Mouse (Mus musculus): ENCODE data around the gene Lrp1.

Lrp1 gene

DNA sequence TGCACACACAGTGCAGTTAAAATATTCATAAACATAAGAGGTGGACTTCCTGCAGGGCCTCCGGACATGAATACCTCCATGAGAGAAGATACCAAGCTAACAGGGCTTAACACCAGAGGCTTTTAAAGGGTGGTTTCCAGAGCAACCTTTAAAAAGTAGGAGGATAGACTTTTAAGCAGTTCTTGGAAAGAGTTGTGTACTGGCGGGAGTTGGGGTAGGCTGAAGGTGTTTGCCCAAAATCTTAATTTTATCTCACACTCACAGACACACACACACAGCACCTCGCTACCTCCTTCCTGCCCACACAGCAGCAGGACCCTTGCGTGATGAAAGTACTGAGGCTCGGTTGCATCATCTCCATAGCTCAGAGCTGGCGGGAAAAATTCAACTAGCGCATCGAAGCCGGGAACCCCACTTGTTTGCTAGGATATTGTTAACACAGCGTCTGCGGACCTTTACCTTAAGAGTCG, 99.3 kb downstream of the Lrp1 start:
- DNase-seq (ENCODE audit: low read depth, low spot score) = no peak

DNA sequence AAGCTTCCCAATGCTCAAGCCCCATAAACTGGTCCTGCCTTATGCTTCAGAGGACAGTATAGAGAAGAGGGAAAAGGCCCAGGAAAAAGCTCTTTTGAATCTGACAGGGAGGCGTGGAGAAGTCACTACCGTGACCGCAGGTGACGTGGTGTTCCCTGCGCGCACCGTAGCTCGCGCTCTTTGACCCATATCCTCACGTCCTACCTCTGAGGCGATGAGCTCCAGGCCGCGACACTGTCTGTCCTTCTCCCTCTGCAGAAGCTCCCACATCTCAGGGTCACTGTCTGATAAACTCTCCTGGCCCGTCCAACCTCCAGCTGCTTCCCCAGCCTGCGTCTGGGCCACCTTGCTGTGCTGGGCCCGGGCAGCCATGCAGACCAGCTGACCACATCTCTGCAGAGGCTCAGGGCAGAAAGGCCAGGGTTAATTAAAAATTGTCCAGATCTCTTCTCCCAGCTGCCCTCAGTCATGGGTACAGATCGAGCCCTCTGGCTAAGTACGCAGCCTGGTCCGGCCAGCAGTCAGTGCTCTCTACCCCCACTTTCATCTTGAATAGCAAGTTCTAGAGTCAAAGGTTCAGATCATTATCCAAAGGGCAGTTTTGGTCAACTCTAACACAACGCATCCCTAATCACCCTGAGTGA, 100.1 kb downstream of the Lrp1 start:
- DNase-seq (ENCODE audit: low read depth, low spot score) = no peak

DNA sequence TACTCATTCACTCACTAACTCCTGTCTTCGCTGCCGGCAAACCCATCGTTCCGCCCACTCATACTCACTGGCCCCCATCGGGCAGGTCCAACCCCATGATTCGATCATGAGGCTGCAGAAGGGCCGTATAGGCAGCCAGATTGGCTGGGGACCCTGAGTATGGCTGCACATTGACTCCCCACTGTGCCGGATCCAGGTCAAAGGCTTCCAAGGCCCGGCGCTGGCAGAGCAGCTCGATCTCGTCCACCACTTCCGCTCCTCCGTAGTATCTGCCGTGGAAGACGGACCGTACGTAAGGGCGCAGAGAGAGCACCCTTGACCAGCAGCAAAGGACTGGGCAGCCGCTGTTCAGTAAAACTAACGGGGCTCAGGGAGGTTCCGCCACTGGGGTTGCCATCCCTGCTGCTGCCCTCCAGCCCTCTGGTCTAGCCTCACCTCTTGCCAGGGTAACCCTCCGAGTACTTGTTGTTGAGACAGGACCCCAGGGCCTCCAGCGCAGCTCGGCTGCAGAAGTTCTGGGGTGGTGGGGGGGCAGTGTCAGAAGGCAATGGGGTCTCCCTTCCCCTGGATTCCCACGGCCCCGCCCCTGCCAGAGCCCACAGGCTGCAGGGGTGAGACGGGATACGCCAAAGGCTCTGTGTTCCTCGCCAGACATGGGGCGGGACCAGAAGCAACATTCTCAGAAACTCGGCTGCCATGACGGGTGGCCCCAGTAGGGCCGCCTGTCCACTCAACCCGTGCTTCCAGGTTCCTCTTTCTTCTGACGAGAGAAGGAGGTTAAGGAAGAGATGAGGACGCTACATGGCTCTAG, 100.8 kb downstream of the Lrp1 start:
- DNase-seq (ENCODE audit: low read depth, low spot score) = no peak

DNA sequence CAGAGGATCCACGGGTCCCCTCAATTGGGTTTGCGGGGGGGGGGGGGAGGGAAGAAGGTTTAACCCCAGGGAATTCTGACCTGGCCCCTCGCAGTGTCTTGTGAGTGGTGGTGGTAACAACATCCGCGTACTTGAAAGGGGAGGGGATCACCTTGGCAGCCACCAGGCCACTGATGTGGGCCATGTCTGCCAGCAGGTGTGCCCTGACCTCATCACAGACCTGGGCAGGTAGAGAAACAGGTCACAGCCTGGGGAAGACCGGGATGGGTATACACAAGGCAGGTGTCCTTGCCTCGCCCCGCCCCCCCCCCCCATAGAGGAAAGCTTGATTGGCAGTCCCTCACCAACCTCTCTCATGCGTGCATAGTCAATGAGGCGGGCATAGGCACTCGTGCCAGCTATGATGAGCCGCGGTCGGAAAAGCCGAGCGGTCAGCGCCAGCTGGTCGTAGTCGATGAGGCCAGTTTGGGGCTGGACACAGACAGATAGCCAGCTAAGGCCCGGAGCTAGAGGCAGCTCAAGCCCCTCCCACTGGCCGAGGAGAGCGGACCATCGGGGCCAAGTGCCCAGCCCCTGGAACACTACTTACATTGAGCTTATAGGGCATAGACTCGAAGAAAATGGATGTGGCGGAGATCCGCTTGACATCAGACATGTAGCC, 101.8 kb downstream of the Lrp1 start:
- DNase-seq (ENCODE audit: low read depth, low spot score) = no peak

DNA sequence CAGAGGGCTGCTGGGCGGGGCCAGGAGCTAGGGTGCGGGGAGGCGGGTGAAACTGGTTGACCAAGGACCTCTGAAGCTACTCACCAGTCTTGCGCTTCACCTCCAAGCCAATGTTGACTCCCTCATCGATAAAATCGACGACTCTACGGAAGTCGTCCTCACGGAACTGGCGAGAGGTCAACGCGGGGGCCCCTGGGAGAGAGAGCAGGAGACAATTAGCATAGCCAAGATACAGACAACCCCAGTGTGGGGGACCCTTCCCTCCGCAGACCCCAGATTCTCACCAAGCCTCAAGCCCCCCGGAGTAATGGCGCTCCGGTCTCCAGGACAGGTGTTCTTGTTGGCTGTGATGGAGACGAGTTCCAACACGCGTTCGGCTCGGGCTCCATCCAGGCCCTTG, 103.0 kb downstream of the Lrp1 start:
- DNase-seq (ENCODE audit: low read depth, low spot score) = no peak

DNA sequence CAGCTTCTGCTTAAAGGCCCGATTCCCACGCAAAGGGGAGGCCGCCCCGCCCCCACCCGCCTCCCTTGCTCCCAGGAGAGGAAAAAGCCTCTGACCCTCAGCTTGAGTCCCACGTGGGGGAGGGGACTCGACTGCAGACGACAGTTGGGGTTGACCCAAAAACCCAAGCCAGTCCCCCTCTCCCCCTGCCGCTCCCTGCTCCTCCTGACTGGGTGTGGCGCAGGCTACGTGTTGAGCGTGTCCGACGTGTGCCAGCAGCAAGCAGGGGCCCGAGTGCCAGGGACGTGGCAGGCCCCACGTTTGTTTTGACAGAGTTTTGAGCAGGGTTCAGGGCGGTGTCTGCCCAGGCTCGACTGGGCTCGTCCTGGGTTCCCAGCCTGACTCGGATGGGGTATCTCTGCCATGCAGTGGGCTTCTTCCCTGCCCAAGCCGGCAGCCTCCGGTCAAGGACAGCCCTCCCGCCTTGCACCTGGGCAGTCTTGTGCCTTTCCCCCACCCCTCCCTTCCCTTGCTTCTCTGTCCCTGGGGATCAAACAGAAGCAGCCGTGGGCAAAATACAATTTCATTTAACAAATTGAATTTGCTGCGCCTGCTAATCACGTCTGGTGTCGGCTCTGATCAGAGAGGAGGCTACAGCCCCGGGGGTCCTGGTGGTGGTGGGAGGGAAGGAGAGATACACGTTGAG, 104.2 kb downstream of the Lrp1 start:
- no peak for DNase-seq (ENCODE audit: low read depth, low spot score)

DNA sequence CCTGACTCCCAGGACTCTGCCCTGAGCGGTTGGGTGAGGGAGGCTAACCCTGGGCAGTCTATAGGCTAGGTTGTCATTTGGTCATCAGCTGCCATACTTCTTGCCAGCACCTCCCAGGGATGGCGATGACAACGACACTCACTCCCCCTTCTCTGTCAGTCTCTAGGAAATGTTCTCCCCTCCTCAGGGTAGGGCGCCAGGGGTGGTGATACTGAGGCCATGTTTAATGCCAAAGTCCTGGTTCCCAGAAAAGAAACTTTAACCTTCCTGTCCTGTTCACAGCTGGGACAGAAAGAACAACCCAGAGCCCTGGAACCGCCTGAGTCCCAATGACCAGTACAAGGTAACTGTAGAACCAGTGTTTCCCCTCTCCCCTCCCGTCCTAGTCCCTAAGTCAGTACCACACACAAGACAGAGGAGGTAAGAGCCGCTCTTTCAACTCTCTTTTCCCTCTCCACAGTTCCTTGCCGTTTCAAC, 104.9 kb downstream of the Lrp1 start:
- no peak for DNase-seq (ENCODE audit: low read depth, low spot score)

DNA sequence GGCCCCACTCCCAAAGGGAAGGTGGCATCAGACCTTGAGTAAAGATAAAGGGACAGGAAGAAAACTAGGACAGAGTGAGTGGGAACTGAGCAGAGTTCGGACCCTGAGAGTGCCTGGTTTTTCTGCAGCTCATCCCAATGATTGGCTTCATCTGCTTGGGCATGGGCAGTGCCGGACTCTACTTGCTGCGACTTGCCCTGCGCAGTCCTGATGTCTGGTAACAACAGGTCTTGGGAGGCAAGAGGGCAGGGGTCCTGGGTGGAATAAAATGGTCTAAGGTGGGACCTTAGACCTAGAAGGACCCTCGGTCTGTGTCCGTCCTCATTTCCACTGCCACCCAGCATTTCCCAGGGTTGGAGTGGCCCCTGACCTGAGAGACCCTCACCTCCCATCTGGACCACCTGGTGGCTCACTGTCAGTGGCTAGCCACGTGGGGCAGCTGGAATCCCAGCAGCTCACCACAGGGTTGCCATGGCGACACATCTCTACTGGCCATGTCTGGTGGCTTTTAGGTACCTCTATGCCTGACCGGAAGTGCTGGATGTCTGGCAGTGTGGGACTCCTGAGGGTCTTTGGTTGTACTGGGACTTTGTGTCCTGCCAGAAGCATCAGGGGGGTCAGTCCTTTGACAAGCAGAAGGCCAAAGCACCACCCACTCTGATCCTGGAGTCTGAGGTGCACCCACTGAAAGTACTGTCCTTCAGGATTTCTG, 105.5 kb downstream of the Lrp1 start:
- no peak for DNase-seq (ENCODE audit: low read depth, low spot score)

DNA sequence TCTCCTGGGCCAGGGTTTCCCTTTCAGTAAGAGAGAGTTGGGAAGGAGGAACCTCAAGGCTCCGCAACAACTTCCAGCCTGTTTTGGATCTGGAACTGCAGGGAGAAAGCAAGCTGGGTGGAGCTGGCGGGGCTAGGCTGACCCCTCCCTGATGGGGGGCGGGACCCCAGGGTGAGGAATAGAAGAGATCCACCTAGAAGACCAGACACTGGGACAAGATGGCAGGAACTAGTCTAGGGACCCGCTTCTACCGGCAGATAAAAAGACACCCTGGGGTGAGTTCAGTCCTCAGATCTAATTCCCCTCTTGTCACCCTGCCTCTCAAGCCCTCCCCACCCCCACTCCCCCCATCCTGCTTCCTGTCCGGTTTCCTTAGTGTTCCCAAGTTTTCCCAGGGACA, 106.2 kb downstream of the Lrp1 start, which contains the start of gene Ndufa4l2:
Gene Ndufa4l2, plus strand, starts transcription at position 204 of the 400 bp plus-strand sequence.
- DNase-seq (ENCODE audit: low read depth, low spot score) = no peak

DNA sequence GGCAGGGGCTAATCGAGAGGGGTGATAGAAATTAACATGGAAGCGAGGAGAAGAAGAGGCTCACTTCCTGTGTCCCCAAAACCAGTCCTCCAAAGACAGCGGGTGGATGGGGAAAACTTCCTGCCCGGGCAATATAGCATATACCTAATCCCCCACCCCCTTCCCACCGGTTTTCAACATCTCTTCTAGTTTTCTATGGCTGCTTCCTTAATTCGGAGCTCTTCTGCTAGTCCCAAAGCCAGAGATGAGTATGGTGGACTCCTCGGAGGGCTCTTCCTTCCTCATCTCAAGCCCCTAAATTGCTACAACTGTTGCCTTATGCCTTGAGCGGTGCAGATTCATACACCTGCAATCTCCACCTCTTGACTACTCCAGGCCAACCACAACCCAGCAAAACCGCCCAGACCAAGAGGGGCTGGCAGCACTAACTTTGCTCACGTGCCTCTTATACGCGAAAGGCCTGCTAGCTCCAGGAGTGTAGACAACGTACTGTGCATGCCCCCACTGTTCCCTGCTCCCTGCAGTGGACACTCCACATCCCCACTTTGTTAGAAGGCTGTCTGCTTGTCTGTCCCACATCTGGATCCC, 106.7 kb downstream of the Lrp1 start:
- DNase-seq (ENCODE audit: low read depth, low spot score) = no peak

DNA sequence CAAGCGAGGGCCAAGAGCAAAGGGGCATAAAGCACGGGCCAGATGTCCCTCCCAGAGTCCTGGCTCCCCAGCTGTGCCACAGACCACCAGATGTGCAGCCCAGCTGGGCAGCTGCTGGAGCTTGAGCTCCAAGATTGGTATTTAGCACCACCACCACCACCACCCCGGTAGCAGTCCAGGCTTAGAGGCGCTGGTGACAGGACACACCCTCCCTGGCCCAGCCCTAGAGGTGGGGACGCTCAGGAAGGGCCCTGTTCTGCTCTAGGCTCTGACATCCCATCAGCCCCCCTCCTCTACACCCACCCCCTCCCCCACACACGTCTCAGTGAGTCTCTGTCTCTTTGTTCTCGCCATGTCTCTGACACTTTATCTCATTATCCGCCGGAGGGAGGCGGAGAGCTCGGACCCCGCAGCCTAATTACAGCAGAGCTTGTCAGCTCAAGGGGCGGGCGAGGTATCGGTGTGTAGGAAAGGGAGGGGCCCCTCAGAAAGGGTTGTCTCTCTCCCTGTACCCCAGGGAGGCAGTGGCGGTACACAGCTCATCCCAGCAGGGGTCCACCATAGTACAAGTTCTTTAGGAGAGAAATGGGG, 107.4 kb downstream of the Lrp1 start:
- peak; percentile 53 for DNase-seq (ENCODE audit: low read depth, low spot score)

DNA sequence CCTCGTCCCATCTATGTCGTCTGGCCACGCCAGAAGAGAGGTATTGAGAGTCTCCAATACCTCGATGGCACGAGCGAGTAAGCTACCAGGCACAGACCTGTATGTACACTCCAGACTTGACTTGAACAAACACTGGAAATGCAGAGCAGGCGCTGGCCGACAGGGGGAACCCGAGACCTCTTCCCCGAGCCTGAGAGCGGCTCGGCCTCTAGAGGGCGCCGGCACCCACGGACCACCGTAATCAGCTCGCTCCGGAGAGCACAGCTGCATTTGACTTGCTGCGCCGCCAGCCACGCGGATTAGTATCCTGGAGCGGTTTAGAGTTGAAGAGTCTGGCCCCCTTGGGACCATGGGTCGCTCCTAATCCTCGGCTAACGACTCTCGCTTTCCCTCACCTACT, 108.1 kb downstream of the Lrp1 start:
- peak; percentile 95 for DNase-seq (ENCODE audit: low read depth, low spot score)

DNA sequence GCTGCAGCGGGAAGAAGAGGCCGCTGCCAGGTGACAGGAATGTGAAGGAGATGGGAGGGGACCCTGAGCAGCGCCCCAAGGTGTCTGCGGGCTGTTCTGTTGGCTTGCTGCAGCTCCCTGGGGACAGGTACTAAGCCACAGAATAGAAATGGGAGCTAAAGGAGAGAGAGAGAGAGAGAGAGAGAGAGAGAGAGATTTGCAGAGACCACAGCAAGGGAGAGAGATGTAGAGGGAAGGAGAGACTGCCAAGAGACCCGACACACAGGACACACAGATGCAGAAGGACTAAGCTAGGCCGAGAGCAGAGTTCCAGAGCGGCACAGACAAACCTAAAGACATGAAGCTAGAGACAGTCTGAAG, 108.7 kb downstream of the Lrp1 start:
- DNase-seq (ENCODE audit: low read depth, low spot score) = peak; percentile 37

DNA sequence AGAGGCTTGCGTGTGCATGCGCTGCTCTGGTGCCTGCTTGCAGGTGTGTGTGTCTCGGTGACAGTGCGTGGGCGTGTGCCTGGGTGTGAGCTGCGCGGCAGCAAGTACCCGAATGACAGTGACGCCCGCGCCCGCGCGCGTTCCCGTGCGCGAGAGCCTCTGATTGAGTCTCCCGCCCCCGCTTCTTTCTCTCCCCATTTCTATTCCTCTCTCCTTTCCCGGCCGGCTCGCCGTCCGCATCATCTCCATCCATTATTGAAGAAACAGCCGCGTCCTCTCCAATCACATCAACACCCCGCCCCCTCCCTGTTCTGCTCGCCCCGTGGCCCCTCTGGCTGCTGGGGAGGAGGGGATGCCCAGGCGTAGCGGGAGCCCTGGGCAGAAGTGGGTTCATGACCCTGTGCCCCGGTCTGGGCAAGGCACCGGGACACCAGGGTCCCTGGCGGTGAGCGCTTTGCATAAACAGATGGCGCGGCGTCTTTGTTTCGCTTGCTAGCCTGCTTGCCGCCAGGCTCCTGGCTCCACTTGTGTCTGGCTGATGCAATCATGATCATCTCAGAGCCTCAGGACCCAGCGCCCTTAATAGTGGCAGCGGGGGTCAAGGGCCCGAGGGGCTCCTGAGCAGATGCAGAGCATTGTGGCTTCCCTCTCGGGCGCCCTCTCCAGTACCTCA, 109.2 kb downstream of the Lrp1 start:
- peak; percentile 99 for DNase-seq (ENCODE audit: low read depth, low spot score)

DNA sequence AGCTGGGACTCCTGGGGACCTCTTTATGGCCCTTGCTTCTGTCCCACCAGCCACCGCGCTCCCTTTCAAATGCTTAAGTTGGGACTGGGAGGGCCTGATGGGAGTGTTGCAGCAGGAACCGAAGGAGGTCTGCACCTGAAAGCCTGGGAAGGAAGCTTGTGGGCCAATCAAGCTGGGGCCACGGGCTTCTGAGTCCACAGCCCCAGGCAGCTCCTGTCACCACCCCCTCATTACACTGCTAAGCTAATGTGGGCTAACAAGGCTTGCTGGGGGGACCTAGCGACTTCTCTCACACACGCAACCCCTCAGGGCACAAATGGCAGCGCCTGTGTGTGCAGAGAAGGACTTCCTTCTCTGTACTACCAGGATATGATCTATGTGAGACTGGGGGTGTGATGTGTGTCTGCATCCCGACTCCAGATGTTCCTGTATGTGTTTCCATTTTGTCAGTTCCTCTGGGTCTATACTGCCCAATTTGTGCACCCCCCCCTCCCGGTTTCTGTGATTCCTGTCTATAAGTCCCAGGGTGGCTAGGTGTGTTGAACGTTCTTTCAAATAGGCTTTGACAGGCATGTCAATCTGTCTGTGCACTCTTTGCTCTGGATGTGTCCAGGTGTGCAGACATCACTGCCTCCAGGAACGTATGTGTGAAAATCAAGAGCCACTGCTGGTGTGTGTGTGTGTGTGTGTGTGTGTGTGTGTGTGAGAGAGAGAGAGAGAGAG, 109.9 kb downstream of the Lrp1 start:
- peak; percentile 36 for DNase-seq (ENCODE audit: low read depth, low spot score)

DNA sequence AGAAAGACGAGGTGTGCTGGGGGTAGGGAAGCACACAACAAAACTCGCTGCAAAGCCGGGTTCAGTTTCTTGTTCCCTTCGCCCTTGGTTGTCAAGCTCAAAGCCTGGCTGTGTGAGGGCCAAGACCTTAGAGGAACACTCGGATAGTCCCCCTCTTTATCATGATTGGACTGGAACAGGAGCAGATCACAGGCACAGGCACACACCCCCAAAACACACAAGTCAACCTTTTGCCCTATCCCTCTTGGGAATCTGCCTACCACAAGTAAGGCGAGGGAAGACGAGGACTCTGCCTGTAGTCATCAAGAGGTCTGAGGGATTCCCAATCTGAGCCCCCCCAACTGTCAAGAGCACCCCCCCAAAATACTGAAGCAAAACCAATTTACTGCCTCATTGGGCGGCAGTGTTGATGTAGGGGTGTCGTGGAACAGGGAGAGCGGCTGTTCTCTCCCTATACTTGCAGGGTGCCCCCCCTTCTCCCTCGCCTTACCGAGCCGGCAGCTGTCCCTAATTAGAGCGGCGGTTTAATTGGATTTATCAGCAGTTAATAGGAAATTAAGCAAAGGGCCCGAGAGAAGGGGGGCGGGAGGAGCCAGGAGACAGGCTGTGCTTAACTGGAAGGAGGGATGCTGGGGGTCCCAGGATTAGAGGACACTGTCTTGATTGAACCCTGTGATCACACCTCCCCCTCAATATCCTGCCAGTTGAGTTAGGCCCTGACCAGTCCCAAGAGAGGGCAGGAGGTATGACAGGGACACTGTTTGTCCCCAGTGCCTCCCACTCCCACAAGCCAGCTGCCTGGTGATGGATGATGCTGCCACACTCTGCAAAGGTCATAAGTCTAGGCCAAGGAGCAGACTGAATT, 110.9 kb downstream of the Lrp1 start:
- peak; percentile 67 for DNase-seq (ENCODE audit: low read depth, low spot score)

DNA sequence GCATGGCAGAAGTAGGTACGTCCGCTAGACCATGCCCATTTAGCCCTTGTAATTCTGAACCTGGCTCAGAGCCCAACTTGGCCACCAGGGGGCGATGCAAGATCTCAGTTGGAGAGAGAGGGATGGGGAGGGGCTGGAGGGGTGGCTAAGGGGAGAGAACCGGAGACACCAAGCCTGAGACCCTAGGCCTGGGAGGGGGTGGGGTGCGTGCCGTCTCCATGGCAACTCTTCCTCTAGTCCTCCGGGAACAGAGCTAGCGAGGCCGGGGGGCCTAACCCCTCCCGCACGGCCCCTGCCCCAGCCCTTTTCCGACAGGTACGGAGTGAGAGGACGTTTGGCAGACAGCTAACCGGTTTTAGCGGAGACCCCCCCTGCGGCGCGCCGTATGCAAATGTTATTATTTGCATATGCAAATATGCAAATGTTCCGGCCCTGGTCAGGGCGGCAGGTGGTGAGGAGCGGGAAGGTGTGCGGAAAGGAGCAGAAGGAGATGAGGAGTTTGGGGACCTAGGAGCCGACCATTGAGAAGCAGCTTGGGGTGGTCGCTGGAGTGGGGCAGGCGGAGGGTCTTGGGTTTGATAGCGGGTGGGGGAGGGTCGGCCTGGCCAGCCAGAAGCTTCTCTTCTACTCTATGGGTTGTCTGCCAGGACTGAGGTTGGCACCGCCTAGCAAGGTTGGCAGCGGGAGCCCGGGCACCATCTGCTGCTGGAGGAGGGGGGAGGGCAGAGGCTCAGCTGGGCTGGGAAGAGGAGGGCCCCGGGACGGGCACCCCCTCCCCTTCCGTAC, 111.7 kb downstream of the Lrp1 start:
- peak; percentile 95 for DNase-seq (ENCODE audit: low read depth, low spot score)

Data from brain, adult 2 months (tissue).